Mouse (Mus musculus) naive thymus-derived CD4-positive, alpha-beta T cell, adult 2 months (primary cell): ENCODE data around the gene Pgghg.
A peak's percentile ranks its signal among the peaks of the same experiment; 100 is the strongest.

Source experiments
- DNase-seq: peaks from one replicate; pipeline ENCODE4 v3.0.0-alpha.2; 2011; ENCODE audit warnings: low read depth

The Pgghg gene

GRCm38 (mm10) chr7:140923070-140923775 is 18.0 kb upstream of the Pgghg start:
- peak; percentile 41 for DNase-seq

GRCm38 (mm10) chr7:140927181-140927580 is 14.0 kb upstream of the Pgghg start:
- DNase-seq: no peak

DNA sequence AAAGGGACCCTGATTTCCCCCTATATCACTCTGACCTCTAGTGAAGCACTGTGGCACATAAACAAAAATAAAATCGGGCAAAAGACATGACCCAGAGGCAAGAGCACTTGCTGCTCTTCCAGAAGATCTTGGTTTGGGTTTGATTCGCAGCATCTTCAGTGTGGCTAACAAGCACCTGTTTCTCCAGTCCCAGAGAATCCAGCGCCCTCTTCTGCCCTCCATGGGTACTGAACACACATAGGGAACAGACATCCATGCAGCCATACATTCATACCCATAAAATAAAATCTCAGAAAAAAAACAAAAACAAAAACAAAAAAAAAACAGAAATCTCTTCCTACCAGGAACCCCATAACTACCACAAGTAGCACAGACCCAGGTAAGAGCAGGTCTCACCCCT is 2.8 kb upstream of the Pgghg start:
- peak; percentile 25 for DNase-seq

DNA sequence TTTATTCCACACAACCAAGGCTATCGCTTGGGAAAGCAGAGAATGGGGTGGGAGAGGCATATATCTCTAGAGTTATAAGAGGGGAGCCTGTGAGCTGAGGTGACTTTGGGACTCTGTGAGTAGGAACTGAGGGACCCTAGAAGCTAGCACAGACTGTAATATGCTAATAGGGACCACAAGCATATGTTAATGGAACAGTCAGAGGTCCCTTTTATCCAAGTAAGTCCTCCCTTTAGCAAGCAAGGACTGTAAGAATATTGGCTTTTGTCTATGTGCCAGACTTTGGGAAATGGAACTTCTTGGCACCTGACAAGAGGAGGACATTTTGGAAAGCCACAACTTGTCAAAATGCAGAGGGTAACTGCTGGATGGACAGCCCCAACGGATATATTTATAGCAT is 2.3 kb upstream of the Pgghg start:
- no peak for DNase-seq

GRCm38 (mm10) chr7:140939669-140940171 is 1.5 kb upstream of the Pgghg start:
- DNase-seq: no peak

DNA sequence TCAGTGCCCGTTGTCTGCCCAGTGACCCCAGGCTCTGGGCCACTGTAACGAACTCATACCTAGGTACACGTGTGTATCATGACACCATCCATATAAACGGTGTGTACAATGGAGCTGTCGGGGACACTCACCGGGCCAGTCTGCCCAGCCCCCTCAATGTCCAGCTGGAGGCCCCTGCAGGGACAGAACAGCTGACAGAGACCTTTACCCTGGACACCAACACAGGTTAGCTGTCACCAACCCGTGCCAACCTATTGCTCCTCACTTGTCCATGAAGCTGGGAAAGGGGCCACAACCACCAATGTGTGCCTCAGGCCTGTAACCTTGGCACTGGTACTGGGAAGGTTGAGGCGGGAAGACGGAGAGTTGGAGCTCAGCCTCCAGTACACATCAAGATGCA is 1.1 kb downstream of the Pgghg start:
- no peak for DNase-seq

DNA sequence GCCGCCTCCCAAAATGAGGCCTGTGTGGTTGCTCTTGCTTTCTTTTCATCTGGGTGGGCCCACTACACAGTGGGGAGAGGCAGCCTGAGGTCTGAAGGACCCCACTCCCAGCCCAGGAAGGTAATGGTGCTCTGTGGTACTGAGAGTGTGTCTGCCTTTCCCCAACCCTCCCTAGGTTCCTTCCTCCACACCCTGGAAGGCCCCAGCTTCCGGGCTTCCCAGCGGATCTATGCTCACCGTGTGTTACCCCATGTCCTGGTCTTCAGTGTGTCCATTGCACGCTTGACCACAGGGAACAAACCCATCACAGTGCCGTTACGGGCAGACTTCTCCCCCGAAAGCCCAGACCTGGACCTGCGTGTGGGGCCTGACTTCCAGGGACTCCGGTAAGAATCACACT is 1.6 kb downstream of the Pgghg start:
- DNase-seq: no peak

DNA sequence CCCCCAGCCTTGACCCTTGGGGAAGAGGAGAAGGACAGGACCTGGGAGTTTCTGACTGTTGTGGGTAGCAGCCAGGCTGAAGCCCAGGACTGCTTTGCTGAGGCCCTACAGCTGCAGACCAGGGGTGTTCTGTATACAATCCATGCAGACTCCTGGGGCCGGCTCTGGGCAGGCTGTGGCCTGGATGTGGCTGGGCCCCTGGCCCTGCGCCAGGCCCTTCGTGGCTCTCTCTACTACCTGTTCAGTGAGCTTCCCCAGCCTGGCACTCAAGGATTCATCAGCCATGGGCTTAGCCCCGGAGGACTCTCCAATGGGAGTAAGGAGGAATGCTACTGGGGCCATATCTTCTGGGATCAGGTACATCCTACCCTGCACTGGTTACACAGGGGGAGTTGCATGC is 2.2 kb downstream of the Pgghg start:
- no peak for DNase-seq

- no peak for DNase-seq
Observed at GRCm38 (mm10) chr7:140944236-140944635, 3.0 kb downstream of the Pgghg start.

- DNase-seq: no peak
Observed at GRCm38 (mm10) chr7:140945247-140945646, 4.1 kb downstream of the Pgghg start.

GRCm38 (mm10) chr7:140946311-140946710 is 5.1 kb downstream of the Pgghg start:
- peak; percentile 10 for DNase-seq

- DNase-seq: peak; percentile 77
Observed at GRCm38 (mm10) chr7:140946980-140947379, 5.8 kb downstream of the Pgghg start.

GRCm38 (mm10) chr7:140948161-140948560 is 7.0 kb downstream of the Pgghg start:
- no peak for DNase-seq

GRCm38 (mm10) chr7:140949255-140949654 is 8.1 kb downstream of the Pgghg start:
- DNase-seq: no peak

GRCm38 (mm10) chr7:140949824-140950530 is 8.8 kb downstream of the Pgghg start, which contains the start of gene Ifitm5:
Ifitm5 (minus strand) TSS chr7:140950291.
- no peak for DNase-seq

DNA sequence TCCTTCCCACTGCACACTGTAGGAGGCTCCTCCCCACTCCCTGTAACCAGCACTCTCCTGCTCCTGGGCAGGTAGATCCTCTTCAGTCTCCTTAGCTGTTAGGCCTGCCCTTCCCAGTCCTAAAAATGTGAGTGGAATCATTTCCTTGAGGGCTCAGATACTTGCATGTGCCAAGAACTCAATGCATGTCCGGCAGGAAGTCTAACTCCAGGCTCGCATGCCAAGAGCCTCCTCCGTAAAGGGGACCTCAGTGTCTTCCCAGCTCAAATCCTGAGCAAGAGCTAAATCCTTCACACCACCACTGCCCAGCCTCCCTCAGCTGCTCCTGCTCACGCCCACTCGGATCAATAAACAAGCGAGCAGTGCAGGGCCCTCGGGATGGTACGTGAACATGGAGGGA is 9.9 kb downstream of the Pgghg start:
- no peak for DNase-seq

DNA sequence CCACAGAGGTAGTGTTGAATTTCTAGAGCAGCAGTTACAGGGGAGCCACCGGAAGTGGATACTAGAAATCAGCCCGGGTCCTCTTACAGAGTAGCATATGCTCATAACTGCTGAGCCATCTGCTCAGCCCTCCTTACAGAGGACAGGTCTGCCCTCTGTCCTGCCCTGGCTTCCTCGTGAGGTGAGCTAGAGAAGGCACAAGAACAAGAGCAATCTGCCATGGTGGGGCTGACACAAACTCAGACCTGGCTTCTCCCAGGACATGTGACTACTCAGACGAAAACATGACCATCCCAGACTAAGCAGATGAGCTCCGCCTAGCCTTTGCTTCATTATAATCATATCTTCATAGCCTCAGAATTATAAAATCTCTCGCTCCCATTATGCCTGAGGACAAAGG is 10.6 kb downstream of the Pgghg start:
- DNase-seq: no peak

- no peak for DNase-seq
Observed at GRCm38 (mm10) chr7:140952441-140952840, 11.2 kb downstream of the Pgghg start.

- DNase-seq: no peak
Observed at GRCm38 (mm10) chr7:140953133-140953532, 11.9 kb downstream of the Pgghg start.

- DNase-seq: no peak
Observed at GRCm38 (mm10) chr7:140953800-140954732, 12.9 kb downstream of the Pgghg start.

GRCm38 (mm10) chr7:140954733-140955071 is 13.5 kb downstream of the Pgghg start:
- DNase-seq: no peak

- peak; percentile 17 for DNase-seq
Observed at GRCm38 (mm10) chr7:140955342-140955741, 14.2 kb downstream of the Pgghg start.
